Mouse (Mus musculus) heart, embryonic 16.5 days (tissue): ENCODE measurements around the gene Socs2. TPM values are rescaled to one million over a fixed set of nuclear protein-coding genes. Genes with fewer than 3 reads are reported as not detected.

ENCODE experiments used
- ATAC-seq: fragments of 200-750 bp; cut with Nextera tagmentation; replicated peaks from 2 replicates; pipeline ENCODE4 v1.8.0; 2017; ENCODE audit warnings: moderate number of reproducible peaks; ENCODE audit not compliant: insufficient read depth, low FRiP score; ENCODE audit errors: extremely low read depth
- H3K27ac ChIP-seq: fragments of 300-500 bp; sonication (generic); 2 replicates; pipeline ENCODE4 v1.5.1; 2014; ENCODE audit warnings: mild to moderate bottlenecking, low read length, control low read depth, moderate library complexity
- H3K27me3 ChIP-seq: fragments of 300-500 bp; sonication (generic); 2 replicates; pipeline ENCODE4 v1.6.1; 2014; ENCODE audit warnings: low read length, mixed read lengths; ENCODE audit not compliant: control insufficient read depth, insufficient read depth
- H3K36me3 ChIP-seq: fragments of 300-500 bp; sonication (generic); 2 replicates; pipeline ENCODE4 v1.6.1; 2014; ENCODE audit not compliant: control insufficient read depth, insufficient read depth
- H3K4me1 ChIP-seq: fragments of 300-500 bp; sonication (generic); 2 replicates; pipeline ENCODE4 v1.6.1; 2014; ENCODE audit warnings: low read length, mixed read lengths; ENCODE audit not compliant: control insufficient read depth, insufficient read depth
- H3K4me2 ChIP-seq: fragments of 300-500 bp; sonication (generic); 2 replicates; pipeline ENCODE4 v1.6.1; 2014; ENCODE audit warnings: low read depth, mild to moderate bottlenecking, control low read depth, low read length
- H3K4me3 ChIP-seq: fragments of 300-500 bp; sonication (generic); 2 replicates; pipeline ENCODE4 v1.5.1; 2014; ENCODE audit warnings: mild to moderate bottlenecking, control low read depth, low read length
- H3K9ac ChIP-seq: fragments of 300-500 bp; sonication (generic); 2 replicates; pipeline ENCODE4 v1.6.1; 2014; ENCODE audit warnings: low read length, control low read depth
- H3K9me3 ChIP-seq: fragments of 300-500 bp; sonication (generic); replicated peaks from 2 replicates; pipeline ENCODE4 v1.6.1; 2016; ENCODE audit warnings: low read length; ENCODE audit not compliant: control insufficient read depth
- WGBS: fragments of 180-500 bp; shearing (Covaris S2); extraction: QIAGEN DNeasy Blood & Tissue Kit; methylation state at CpG from one replicate; pipeline ENCODE4 v1.1.7; 2014; 5-methylcytosine and 5-hydroxymethylcytosine counted together
- polyA plus RNA-seq: library from polyadenylated mRNA; unstranded; fragments of >200 nt; fragmentation: Nextera tagmentation; extraction: Ambion mirVana; gene quantifications from 2 replicates; pipeline ENCODE4 v1.2.1, GENCODE M21; 2015

Gene Socs2
- polyA plus RNA-seq, 1 experiment from 2014 or later, result 33.9 TPM

DNA sequence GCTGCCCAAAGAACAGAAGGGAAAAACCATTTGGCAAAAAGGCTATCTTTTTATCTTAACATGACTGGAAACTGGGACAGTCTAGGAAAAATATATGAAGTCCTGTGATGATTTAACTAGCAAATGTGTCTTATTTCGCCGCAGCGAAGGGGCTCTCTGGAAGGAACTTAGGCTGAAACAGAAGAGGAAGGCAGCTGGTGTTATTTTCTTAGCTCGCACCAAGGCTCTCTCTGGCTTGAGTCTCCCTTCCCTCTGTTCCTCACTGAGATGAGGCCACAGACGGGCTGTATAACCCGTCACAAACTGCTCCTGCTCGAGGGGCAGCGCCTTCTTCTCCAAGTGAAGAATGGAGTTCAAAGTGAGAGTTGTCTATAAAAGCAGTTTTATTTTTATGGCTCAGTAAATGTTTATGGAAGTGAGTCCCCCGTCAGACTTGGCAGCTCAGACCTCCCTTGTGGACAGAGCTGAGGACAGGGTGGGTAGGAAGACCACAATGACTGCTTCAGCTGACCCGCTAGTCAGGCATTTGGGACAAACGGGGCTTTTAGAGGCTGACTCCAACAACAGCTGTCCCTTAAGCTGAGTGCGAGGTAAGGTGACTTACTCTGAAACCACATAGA is 9.3 kb downstream of the Socs2 start:
- no peaks in the 10 kb centered on the region for H3K9me3 ChIP-seq
- H3K4me3 ChIP-seq, result no peak overlapping the region
- no peak overlapping the region for H3K27ac ChIP-seq
- H3K9ac ChIP-seq, result no peak overlapping the region
- H3K27me3 ChIP-seq, result no peaks in the 10 kb centered on the region; the same call in 1 of the 2 replicates
- H3K4me1 ChIP-seq, result no peaks in the 10 kb centered on the region
- no peak overlapping the region for H3K4me2 ChIP-seq
- peaks cover 13% of the 10 kb centered on the region; the same call in 1 of the 2 replicates for H3K36me3 ChIP-seq
- no peak for ATAC-seq
- 72% methylated on average over 12 of the region's 12 CpGs for WGBS

DNA sequence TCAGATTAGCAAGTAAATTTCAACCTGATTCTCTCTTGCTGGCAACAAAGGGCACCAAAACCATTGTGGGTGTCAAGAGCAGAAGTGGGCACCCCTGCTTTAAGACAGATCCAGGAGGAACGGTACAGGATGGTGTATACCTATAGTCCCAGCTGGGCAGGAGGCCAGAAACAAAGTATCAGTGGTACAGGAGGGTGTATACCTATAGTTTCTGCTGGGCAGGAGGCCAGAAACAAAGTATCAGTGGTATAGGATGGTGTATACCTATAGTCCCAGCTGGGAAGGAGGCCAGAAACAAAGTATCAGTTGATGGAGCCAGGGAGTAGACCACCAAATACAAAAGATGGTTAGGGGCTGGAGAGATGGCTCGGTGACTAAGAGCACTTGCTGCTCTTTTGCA is 12.2 kb downstream of the Socs2 start:
- 0 out of 2 replicates have a peak, but pooled peaks cover under 1% of the 10 kb centered on the region for H3K4me1 ChIP-seq
- H3K9me3 ChIP-seq, result no peaks in the 10 kb centered on the region
- H3K4me2 ChIP-seq, result no peak overlapping the region
- no peaks in the 10 kb centered on the region for H3K27me3 ChIP-seq
- H3K4me3 ChIP-seq, result no peak overlapping the region
- no peak overlapping the region for H3K27ac ChIP-seq
- ATAC-seq, result no peak
- WGBS, result 77% methylated on average over 2 of the region's 2 CpGs
- no peaks in the 10 kb centered on the region; the same call in 1 of the 2 replicates for H3K36me3 ChIP-seq
- H3K9ac ChIP-seq, result no peak overlapping the region

DNA sequence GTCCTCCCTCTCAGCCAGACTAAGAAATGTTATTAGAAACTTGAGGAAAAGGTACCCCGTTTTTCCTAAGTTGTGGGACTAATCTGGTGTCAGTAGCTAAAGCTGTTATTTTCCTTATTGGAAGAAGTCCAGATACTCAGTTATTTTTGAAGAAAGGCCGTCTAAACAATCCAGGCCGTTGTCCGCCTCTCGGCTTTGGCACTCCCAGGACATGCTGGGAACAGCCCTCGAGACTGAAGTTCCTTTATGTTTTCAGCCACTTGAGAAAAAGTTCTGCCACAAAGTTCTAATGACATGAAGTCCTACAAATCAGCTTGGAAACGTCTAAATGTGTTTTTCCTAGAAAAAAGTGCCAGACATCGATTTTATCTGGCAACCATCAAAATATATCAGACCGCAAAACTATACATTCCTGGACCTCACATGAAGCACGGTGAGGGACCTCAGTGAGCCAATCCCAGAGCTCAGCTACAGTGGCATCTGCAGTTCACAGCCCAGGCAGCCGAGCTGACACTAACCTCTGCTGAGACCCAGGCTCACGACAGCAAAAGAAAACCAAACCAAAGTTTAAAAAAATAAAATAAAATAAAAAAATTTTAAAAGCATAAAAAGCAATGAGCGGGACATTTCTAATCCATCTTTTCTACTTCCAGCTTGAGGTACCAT is 17.2 kb downstream of the Socs2 start:
- no peak for ATAC-seq
- Histone ChIP-seq H3K4me2 (no peak overlapping the region), H3K9ac (no peak overlapping the region), H3K27ac (no peak overlapping the region), H3K36me3 (no peaks in the 10 kb centered on the region), H3K4me3 (no peak overlapping the region), H3K4me1 (peaks cover 13% of the 10 kb centered on the region), H3K9me3 (no peaks in the 10 kb centered on the region), H3K27me3 (no peaks in the 10 kb centered on the region)
- WGBS, result 38% methylated on average over 13 of the region's 13 CpGs

DNA sequence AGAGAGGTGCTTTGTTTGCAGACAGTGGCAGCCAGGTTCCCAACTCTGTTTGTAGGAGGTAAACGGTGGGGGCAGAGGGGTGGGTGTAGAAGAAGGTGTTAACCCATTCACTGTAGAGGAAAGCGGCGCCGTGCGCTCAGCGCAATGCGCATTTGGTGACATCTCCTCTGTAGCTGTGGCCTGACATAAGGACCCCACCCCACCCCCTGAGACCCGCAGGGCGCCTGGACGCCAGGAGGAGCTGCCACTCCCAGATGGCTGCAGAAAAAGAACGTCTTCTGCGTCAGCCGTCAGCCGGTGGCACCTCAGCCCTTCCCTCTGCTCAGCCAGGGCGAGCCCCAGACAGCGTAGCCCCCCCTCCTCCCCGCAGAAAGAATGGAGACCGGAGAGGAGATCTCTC is 18.5 kb downstream of the Socs2 start:
- H3K27me3 ChIP-seq, result no peaks in the 10 kb centered on the region
- H3K36me3 ChIP-seq, result no peaks in the 10 kb centered on the region
- H3K4me1 ChIP-seq, result peaks cover 15% of the 10 kb centered on the region
- H3K9me3 ChIP-seq, result no peaks in the 10 kb centered on the region
- no peak; the same call in 1 of the 2 replicates for ATAC-seq
- peak overlapping the region; percentile 82 for H3K4me2 ChIP-seq
- H3K4me3 ChIP-seq, result peak overlapping the region; percentile 54
- H3K27ac ChIP-seq, result no peak overlapping the region
- WGBS, result 2% methylated on average over 18 of the region's 18 CpGs
- H3K9ac ChIP-seq, result peak overlapping the region; percentile 68

DNA sequence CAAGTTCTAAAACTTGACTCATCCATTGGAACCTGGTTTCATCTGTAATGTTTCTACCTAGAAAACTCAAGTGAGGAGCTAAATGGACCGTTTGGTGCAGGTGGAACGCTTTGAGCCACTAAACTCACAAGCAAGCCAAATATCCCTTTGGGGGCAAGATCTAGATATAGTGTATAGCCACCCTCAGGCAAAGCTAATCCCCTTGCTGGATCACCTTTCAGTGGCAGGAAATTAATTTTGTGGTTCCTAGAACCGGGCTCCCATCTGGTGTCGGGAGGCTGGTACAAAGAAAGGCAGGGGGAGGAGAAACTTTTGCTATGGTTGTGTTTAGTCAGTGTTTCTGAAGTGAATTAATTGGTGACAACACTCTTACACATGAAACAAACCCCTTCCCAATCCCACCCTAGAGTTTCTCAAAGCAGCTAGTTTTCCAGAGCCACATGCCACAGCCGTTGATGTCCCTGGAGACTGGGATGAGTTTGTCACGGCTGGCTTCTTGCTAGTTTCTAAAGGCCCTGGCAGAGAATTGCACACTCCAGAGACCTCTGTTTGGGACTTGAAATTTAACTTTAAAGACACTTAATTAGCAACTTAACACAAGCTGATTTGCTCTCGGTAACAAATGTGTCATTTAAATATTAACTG is 19.7 kb downstream of the Socs2 start:
- Histone ChIP-seq H3K9me3 (no peaks in the 10 kb centered on the region), H3K27ac (no peak overlapping the region), H3K4me2 (no peak overlapping the region), H3K9ac (no peak overlapping the region), H3K36me3 (no peaks in the 10 kb centered on the region), H3K4me1 (peaks cover 15% of the 10 kb centered on the region), H3K4me3 (no peak overlapping the region), H3K27me3 (no peaks in the 10 kb centered on the region)
- ATAC-seq, result no peak
- 74% methylated on average over 7 of the region's 7 CpGs for WGBS

DNA sequence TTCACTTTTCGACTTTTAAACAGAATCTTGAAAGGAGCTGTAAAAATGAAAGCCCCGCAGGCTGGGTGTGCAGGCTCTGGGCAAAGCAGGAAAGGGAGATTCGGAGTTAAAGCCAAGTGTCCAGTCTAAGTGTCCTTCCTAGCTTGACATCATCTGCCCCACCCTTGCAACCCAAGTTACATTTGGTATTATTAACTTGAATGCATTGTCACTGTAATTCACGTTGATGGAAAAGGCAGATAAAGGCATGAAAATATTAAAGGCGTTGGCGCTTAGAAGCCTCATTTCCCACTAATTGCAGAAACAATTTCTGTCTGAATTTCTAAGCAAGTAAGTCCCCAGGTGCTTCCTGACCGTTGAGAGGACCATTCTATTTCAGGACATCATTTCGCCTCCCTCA is 20.6 kb downstream of the Socs2 start:
- Histone ChIP-seq H3K4me1 (peaks cover 15% of the 10 kb centered on the region), H3K27me3 (no peaks in the 10 kb centered on the region), H3K4me2 (peak overlapping the region; percentile 17; the same call in 1 of the 2 replicates), H3K9ac (no peak overlapping the region), H3K36me3 (no peaks in the 10 kb centered on the region), H3K27ac (no peak overlapping the region), H3K4me3 (no peak overlapping the region), H3K9me3 (no peaks in the 10 kb centered on the region)
- WGBS, result 63% methylated on average over 8 of the region's 8 CpGs
- no peak for ATAC-seq

DNA sequence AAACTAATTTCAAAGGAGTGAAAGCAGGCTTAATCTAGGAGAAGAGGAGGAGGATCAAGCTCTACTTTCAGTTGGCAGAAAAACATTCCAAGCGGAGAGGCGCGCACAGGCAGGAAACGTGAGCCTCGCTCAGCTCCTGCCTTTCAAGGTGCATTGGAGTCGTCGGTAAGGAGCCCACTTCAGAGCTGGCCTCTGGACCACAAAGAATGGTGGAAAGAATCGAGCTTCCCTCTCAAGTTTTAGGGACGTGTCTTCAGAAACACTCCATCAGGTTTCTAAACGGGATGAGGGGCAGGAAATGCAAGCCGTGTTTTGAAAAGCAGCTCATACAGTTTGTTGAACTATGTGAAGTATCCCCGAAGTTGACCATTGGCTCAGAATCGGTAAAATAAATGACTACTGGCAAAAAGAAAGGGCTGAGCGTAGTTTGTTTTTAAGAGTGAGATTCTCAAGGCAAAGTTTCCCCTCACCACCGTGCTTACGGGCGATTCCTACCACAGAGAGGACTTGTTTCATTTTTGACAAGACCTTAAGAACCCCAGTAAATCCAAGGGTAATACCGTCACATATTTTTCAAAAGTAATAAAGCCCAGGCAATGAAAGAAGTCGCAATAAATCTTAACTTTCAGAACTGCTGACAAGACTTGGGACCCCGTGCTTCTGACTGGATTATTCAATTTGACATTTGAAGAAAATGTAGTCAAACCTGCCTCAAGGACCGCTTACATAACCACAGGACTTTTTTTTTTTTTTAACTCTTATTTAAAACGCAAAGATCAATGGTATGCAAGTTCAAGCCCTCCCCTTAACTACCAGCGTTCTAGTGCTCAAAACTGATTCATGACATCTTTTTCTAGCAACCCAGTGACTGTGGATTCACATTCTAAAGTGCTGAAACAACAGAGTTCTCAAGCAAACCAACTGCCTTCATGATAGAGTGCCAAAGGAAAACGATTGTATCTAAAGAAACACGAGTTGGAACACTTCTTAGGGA is 21.9 kb downstream of the Socs2 start:
- Histone ChIP-seq H3K36me3 (no peaks in the 10 kb centered on the region), H3K4me3 (peak overlapping the region; percentile 38), H3K9me3 (no peaks in the 10 kb centered on the region), H3K4me2 (peak overlapping the region; percentile 60), H3K9ac (peak overlapping the region; percentile 18; the same call in 1 of the 2 replicates), H3K27ac (no peak overlapping the region), H3K27me3 (no peaks in the 10 kb centered on the region), H3K4me1 (peaks cover 15% of the 10 kb centered on the region)
- WGBS, result 38% methylated on average over 25 of the region's 25 CpGs
- ATAC-seq, result no peak

DNA sequence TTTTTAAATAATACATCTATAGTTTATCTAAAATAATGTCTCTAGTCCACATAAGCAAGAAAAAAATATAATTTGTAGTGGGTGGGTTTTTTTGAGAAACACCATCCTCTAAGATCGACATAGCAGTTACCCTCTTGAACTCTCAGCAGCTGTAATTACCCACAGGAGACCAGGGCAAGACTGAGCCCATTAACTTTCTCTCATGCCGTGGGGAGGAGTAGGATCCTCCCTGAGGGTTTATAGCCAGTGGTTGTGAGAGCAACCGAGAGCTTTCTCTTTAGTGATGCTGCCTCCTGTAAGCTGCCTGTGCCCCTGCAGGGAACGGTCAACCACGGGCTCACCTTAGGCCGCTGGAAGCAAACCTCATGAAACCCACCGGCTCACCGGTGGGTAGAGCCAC is 24.9 kb downstream of the Socs2 start:
- H3K9ac ChIP-seq, result no peak overlapping the region
- H3K27me3 ChIP-seq, result no peaks in the 10 kb centered on the region
- no peaks in the 10 kb centered on the region for H3K9me3 ChIP-seq
- ATAC-seq, result no peak
- WGBS, result 80% methylated on average over 8 of the region's 8 CpGs
- H3K4me2 ChIP-seq, result no peak overlapping the region
- no peaks in the 10 kb centered on the region for H3K36me3 ChIP-seq
- no peak overlapping the region for H3K27ac ChIP-seq
- H3K4me1 ChIP-seq, result peaks cover 14% of the 10 kb centered on the region; the same call in 1 of the 2 replicates
- no peak overlapping the region for H3K4me3 ChIP-seq
